Comparison of ENCODE assay signal across 8 mouse cellular contexts in the genomic region with DNA sequence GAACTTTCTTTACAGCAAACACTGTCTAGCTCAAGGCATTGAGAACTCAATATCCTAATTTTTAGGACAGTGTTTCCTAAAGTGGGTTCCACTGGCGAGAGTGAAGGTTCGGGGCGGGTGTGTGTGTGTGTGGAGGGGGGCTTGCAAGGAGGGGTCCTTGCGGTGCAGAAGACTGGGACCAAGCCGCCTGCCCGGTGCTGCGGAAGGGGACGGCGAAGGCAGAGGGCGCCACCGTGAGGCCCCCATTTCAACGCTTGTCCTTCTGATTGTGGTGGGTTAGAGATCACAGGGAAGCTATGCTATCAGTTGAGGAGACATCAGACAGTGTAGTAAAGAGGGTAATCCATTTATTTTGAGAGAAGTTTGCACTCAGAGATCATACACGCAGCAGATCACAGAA.
DNase-seq lines count a peak whose midpoint lies in the region; ATAC-seq and TF ChIP-seq lines count a peak whose summit lies in the region.

No protein-coding gene starts in this region.

- no peak overlapping the region for H3K27ac ChIP-seq in liver, embryonic 12.5 days
- no peak overlapping the region for H3K27ac ChIP-seq in embryonic fibroblast, embryonic 13.5 days (ENCODE audit: insufficient read depth, low read length)
- no peak overlapping the region for H3K27ac ChIP-seq in neural tube, embryonic 14.5 days (ENCODE audit: low read depth, low read length)
- H3K27ac ChIP-seq in thymus, adult 2 months (ENCODE audit: control insufficient read depth, insufficient read depth, low read length) = no peak overlapping the region

- ATAC-seq in liver, embryonic 12.5 days = no peak
- ATAC-seq in neural tube, embryonic 14.5 days (ENCODE audit: low read depth) = peak; percentile 54; the same call in 1 of the 2 replicates

- 10% methylated on average over 13 of the region's 13 CpGs for WGBS in liver, embryonic 12.5 days (ENCODE audit: insufficient replicate concordance)
- 3% methylated on average over 13 of the region's 13 CpGs for WGBS in neural tube, embryonic 14.5 days
- 26% methylated on average over 13 of the region's 13 CpGs for WGBS in thymus, adult 2 months

- no peak for TF ChIP-seq POLR2A in embryonic fibroblast, embryonic 13.5 days (IDR thresholded peaks at IDR 0.05; ENCODE audit: low read depth, low read length)
- no peak for TF ChIP-seq POLR2A in thymus, adult 2 months (IDR thresholded peaks at IDR 0.05; ENCODE audit: control insufficient read depth, extremely low read depth, insufficient read depth, low read length, poor library complexity)

- peaks cover 10% of the 10 kb centered on the region; the same call in 1 of the 2 replicates for H3K27me3 ChIP-seq in liver, embryonic 12.5 days (replicated peaks)
- no peaks in the 10 kb centered on the region for H3K27me3 ChIP-seq in neural tube, embryonic 14.5 days (ENCODE audit: control insufficient read depth, insufficient read depth, low read length)
- H3K27me3 ChIP-seq in thymus, adult 2 months (ENCODE audit: control insufficient read depth, insufficient read depth, low read length) = no peaks in the 10 kb centered on the region

- H3K4me2 ChIP-seq in liver, embryonic 12.5 days = no peak overlapping the region
- no peak overlapping the region for H3K4me2 ChIP-seq in neural tube, embryonic 14.5 days (ENCODE audit: low read depth, low read length)

- DNase-seq in liver = peak; percentile 9
- DNase-seq in kidney, postnatal 10 days = peak; percentile 44
- no peak for DNase-seq in adrenal gland, adult 8-10 months
- no peak for DNase-seq in spleen, postnatal 36 days (ENCODE audit: low spot score in 2 of 2)
- DNase-seq in thymus, adult 2 months = no peak

- no peaks in the 10 kb centered on the region for H3K9me3 ChIP-seq in liver, embryonic 12.5 days (replicated peaks)
- no peaks in the 10 kb centered on the region for H3K9me3 ChIP-seq in neural tube, embryonic 14.5 days (ENCODE audit: control insufficient read depth, low read length)

- no peaks in the 10 kb centered on the region for H3K36me3 ChIP-seq in liver, embryonic 12.5 days
- H3K36me3 ChIP-seq in neural tube, embryonic 14.5 days (ENCODE audit: control insufficient read depth, insufficient read depth, low read length) = no peaks in the 10 kb centered on the region
- H3K36me3 ChIP-seq in thymus, adult 2 months (ENCODE audit: control insufficient read depth, insufficient read depth, low read length) = no peaks in the 10 kb centered on the region

- TF ChIP-seq CTCF in embryonic fibroblast, embryonic 13.5 days (IDR thresholded peaks at IDR 0.05; ENCODE audit: borderline replicate concordance, insufficient read depth, low read length) = 0 out of 2 replicates have a peak, but pooled peaks have one; percentile 1
- TF ChIP-seq CTCF in thymus, adult 2 months (IDR thresholded peaks at IDR 0.05; ENCODE audit: borderline replicate concordance, control insufficient read depth, extremely low read depth, insufficient read depth, low read length, poor library complexity) = no peak

- H3K4me1 ChIP-seq in liver, embryonic 12.5 days = no peaks in the 10 kb centered on the region
- H3K4me1 ChIP-seq in embryonic fibroblast, embryonic 13.5 days (ENCODE audit: control insufficient read depth, insufficient read depth, low read length) = no peaks in the 10 kb centered on the region
- H3K4me1 ChIP-seq in neural tube, embryonic 14.5 days (ENCODE audit: control insufficient read depth, insufficient read depth, low read length) = no peaks in the 10 kb centered on the region
- no peaks in the 10 kb centered on the region for H3K4me1 ChIP-seq in thymus, adult 2 months (replicated peaks; ENCODE audit: control insufficient read depth, insufficient read depth, low read length)

- no peak overlapping the region for H3K4me3 ChIP-seq in liver, embryonic 12.5 days
- H3K4me3 ChIP-seq in embryonic fibroblast, embryonic 13.5 days (ENCODE audit: insufficient read depth, low read length) = no peak overlapping the region
- no peak overlapping the region for H3K4me3 ChIP-seq in neural tube, embryonic 14.5 days (ENCODE audit: low read depth, low read length)
- H3K4me3 ChIP-seq in thymus, adult 2 months (ENCODE audit: control insufficient read depth, insufficient read depth, low read length) = no peak overlapping the region

- no peak overlapping the region for H3K9ac ChIP-seq in liver, embryonic 12.5 days
- no peak overlapping the region for H3K9ac ChIP-seq in neural tube, embryonic 14.5 days (replicated peaks; ENCODE audit: low read depth, low read length)

Comparison
In these comparisons a context has a peak if more than half of its experiments do, and no peak if none do; other contexts are left out.
1. DNase-seq: peak in liver (single experiment) and kidney, postnatal 10 days (single experiment); none in adrenal gland, adult 8-10 months (single experiment), spleen, postnatal 36 days (0 of 2) and thymus, adult 2 months (single experiment).